Mouse (Mus musculus): ENCODE results near the gene Pdcd2l.
A peak's percentile ranks its signal among the peaks of the same experiment; 100 is the strongest.

Pdcd2l gene

GRCm38 (mm10) chr7:34196132-34197128 is at the start of gene Pdcd2l:
Gene Pdcd2l, minus strand, starts transcription at chr7:34196661.
- peak; percentile 95 for DNase-seq

GRCm38 (mm10) chr7:34242176-34242575 is 45.7 kb upstream of the Pdcd2l start:
- DNase-seq, result no peak

- no peak for DNase-seq
These were observed 41.6 kb upstream of the Pdcd2l start for GRCm38 (mm10) chr7:34238086-34238485.

- DNase-seq, result no peak
These were observed 39.1 kb upstream of the Pdcd2l start for GRCm38 (mm10) chr7:34235602-34236001.

GRCm38 (mm10) chr7:34234610-34235561 is 38.4 kb upstream of the Pdcd2l start:
- DNase-seq, result peak; percentile 3

GRCm38 (mm10) chr7:34233909-34234609 is 37.6 kb upstream of the Pdcd2l start:
- peak; percentile 98 for DNase-seq

GRCm38 (mm10) chr7:34232785-34233725 is 36.6 kb upstream of the Pdcd2l start:
- no peak for DNase-seq

GRCm38 (mm10) chr7:34230116-34230515 is 33.7 kb upstream of the Pdcd2l start, which contains the start of gene Gpi1:
Gene Gpi1, minus strand, starts transcription at chr7:34230336.
- peak; percentile 92 for DNase-seq

- peak; percentile 77 for DNase-seq
These were observed 33.2 kb upstream of the Pdcd2l start for GRCm38 (mm10) chr7:34229691-34230111.

- DNase-seq, result no peak
These were observed 32.7 kb upstream of the Pdcd2l start for GRCm38 (mm10) chr7:34229153-34229552.

- no peak for DNase-seq
These were observed 32.2 kb upstream of the Pdcd2l start for GRCm38 (mm10) chr7:34228641-34229040.

GRCm38 (mm10) chr7:34226846-34227245 is 30.4 kb upstream of the Pdcd2l start:
- no peak for DNase-seq

- peak; percentile 9 for DNase-seq
These were observed 29.6 kb upstream of the Pdcd2l start for GRCm38 (mm10) chr7:34226086-34226485.

- no peak for DNase-seq
These were observed 27.8 kb upstream of the Pdcd2l start for GRCm38 (mm10) chr7:34224308-34224707.

GRCm38 (mm10) chr7:34222340-34222739 is 25.9 kb upstream of the Pdcd2l start:
- no peak for DNase-seq

- no peak for DNase-seq
These were observed 25.3 kb upstream of the Pdcd2l start for GRCm38 (mm10) chr7:34221594-34222250.

- no peak for DNase-seq
These were observed 22.0 kb upstream of the Pdcd2l start for GRCm38 (mm10) chr7:34218496-34218895.

GRCm38 (mm10) chr7:34216474-34216873 is 20.0 kb upstream of the Pdcd2l start:
- DNase-seq, result no peak

- DNase-seq, result no peak
These were observed 19.0 kb upstream of the Pdcd2l start for GRCm38 (mm10) chr7:34215481-34215880.

- DNase-seq, result no peak
These were observed 18.2 kb upstream of the Pdcd2l start for GRCm38 (mm10) chr7:34214644-34215043.

- DNase-seq, result no peak
These were observed 16.8 kb upstream of the Pdcd2l start for GRCm38 (mm10) chr7:34213281-34213680.
